Mouse (Mus musculus): Measurements from ENCODE around the gene Card10.

The Card10 gene

DNA sequence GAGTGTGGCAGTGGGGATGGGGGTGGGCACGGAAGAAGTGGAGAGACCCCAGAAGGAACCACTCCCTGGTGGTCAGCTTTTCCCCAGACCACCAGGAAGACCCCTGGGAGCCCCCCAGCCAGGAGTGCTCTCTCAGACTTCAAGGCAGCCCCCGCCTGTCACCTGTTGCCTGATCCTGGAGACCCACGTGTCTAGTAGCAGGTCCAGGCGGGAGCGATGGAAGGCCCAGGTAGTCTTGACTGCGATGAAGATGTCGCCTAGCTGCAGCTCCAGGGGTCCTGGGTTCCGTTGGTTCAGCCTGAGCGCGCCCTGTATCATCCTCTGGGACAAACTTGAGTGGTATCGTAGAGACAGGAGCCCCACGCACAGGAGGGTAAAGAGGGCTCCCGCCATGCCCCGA, 30.0 kb downstream of the Card10 start:
- no peak for DNase-seq (ENCODE audit: low read depth, low spot score)

DNA sequence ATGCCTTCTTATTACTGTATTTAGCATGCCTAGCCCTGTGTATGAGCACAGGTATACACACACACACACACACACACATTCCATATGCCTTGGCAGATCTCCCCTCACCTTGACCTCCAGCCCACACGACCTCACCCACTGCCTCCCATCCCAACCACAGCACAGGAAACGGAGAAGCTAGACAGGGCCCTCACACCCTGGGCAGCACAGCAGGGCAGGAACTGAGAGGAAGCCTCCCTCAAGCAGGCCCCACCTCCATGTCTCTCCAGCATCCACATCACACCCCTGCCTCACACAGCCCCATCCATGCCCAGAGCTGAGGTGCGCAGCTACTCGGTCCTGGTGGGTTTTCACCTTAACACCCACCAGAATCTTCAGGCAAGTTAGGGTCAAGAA, 30.5 kb downstream of the Card10 start:
- DNase-seq (ENCODE audit: low read depth, low spot score): peak; percentile 19

DNA sequence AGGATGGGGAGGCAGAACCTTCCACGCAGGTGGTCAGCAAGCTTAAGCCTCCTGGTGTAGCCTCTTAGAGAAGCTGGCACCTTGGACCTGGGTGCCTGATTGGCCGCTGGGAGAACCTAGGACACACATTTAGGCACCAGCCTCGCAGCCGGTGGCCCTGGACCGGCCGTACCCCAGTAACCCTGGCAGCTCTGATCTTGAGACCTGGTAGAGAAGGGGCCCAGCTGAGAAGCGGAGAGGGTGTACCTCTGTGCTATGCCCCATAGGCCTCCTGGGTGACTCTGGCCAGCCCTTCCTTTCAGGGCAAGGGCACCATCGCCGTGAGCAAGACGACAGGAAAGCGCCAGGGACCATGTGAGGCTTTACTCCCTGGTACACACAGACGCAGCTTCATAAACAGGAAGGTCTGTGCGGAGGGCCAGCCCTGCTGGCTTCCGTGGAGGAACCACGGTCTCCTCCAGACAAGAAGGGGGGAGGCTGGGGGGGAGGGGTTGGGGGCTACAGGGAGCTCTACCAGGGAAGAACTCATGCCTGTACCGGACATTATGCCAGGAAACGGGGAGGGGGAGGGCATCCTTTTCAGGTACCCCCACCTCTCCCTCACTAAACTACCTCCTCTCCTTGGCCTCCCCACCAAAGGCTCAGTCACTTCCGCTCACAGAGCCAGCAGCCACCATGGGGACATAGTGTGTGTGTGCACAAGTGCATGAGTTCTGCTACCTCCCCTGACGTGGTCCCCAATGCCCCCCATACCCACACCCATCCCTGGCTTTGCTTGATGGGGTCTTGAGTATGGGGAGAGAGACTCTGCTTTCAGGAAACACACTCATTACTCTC, 31.1 kb downstream of the Card10 start:
- DNase-seq (ENCODE audit: low read depth, low spot score): no peak

DNA sequence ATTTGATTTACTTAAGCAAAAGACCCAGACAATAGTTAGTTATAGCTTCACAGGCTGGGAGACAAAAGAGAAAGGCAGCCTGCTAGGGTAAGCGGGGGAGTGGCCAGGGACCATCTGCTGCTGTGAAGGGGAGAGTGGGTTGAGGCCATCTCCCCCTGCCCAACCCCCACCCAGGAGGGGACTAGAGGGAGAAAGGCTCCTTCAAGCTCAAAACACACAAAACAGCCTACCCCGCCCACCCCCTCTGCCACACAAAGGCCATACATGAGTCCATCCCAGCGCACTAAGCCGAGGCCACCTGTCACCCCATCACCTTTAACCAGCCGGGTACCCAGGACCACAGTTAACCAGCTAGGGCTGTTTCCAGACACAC, 31.9 kb downstream of the Card10 start:
- peak; percentile 29 for DNase-seq (ENCODE audit: low read depth, low spot score)

DNA sequence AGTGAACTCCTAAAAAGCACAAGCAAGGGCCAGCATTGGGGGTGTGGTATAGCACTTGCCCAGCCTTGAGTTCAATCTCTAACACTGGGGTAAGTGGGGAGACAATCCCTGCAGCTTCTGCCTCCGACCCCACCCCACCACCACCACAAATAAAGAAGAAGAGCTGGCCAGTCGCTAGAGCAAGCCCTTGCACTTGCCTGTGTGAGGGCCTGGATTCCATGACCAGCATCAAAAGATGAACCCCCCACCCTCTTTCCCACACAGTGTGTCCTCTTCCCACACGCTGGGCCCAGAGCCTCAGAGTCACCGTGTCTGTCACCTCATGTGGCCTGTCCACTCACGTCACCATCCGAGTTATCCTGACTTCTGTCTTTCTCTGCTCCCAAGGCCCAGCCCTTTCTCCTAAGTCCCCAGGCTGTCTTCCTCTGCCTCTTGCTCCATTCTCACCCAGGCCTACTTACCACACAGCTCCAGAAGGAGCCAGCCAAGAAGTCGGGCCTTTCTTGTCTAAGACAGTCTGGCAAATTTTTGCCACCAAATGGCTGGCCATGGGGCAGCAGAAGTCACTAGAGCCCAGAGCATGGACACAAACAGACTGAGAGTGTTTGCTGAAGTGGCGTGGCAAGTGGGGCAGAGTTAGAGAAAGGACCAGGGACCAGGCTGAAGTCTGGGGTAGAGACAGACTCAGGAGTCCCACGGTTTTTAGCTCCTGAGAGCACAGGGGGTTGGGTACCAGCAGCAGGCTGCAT, 32.4 kb downstream of the Card10 start:
- no peak for DNase-seq (ENCODE audit: low read depth, low spot score)

DNA sequence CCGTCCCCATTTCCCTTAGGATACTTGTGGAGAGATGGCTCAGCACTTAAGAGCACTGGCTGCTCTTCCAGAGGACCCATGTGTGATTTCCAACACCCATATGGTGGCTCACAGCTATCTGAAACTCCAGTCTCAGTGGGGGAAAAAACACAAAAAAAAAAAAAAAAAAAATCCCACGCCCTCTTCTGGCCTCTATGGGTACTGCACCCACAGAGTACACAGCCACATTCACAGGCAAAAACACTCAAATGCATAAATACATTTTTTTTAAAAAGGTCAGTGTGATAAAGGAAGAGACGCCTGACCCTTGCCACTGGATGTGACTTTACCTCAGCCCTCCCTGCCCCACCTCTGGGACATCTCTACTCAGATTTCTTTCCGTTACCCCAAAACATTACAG, 33.8 kb downstream of the Card10 start:
- no peak for DNase-seq (ENCODE audit: low read depth, low spot score)

DNA sequence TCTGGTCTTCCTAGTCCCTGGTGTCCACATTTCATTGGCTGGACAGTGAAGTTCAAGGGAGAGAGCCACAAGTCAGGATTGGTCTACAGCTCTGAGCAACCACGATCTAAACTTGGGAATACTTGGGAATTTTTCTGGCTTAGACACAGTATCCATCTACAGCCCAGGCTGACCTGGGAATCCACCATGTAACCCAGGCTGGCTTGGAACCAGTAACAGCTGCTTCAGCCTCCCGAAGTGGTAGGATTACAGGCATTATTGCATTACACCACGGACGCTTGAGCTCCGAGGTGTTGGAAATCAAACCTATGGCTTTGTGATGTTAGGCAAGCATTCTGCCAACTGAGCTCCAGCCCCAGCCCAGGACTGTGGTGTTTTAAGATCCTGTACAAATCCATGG, 39.1 kb downstream of the Card10 start:
- no peak for DNase-seq (ENCODE audit: low read depth, low spot score)

DNA sequence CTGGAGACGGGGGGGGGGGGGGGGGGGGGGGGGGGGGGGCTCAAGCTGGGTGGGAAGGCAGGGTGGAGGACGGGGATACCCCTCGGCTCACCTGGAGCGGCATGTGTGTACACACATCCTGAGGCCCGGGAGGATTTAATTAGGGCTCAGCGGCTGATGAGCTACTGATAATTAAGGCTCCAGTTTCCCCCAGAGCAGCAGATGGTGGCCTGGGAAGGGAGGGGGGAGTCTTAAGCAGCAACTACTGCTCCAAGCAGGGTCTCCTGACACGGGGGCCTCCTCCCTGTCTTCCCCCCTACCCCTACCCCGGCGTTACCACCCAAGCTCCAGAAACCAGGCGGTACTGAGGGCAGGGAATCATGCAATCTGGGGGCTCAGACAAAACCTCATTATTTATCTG, 39.6 kb downstream of the Card10 start:
- DNase-seq (ENCODE audit: low read depth, low spot score): no peak

DNA sequence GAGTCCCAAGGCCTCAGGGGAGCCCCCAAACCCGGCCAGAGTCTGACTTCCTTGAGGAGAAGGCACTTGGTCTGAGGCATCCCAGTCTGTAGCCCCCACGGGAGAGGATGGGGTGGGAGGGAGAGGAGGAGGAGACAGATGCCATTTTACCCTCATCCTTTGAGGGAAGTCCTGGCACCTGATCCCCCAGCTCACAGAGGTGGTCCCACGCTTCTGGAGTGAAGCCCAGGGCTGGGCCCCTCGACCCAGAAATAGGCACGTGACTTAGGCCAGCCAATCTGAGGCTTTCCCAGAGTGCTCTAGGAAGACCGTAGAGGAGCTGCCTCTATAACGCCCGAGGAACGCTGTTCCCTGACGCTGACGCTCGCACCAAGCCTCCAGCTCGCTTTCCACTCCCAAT, 41.7 kb downstream of the Card10 start:
- no peak for DNase-seq (ENCODE audit: low read depth, low spot score)

DNA sequence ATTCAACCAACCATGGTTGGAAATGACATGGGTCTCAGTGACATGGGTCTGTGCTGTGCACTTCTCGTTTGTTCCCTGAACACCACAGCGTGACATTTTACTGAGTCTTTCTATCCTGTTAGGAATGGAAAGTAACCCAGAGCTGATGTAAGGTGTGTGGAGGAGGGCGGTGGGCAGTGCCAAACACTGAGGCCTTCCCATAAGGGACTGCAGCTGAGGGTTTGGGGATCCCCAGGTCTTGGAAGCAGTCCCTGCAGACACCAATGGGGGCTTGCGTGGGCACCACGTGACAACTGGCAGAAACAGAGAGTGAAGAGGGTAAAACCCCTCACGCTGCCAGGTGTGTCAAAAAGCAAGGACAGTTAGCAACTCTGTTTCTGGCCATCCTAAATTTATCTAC, 44.7 kb downstream of the Card10 start:
- DNase-seq (ENCODE audit: low read depth, low spot score): no peak

DNA sequence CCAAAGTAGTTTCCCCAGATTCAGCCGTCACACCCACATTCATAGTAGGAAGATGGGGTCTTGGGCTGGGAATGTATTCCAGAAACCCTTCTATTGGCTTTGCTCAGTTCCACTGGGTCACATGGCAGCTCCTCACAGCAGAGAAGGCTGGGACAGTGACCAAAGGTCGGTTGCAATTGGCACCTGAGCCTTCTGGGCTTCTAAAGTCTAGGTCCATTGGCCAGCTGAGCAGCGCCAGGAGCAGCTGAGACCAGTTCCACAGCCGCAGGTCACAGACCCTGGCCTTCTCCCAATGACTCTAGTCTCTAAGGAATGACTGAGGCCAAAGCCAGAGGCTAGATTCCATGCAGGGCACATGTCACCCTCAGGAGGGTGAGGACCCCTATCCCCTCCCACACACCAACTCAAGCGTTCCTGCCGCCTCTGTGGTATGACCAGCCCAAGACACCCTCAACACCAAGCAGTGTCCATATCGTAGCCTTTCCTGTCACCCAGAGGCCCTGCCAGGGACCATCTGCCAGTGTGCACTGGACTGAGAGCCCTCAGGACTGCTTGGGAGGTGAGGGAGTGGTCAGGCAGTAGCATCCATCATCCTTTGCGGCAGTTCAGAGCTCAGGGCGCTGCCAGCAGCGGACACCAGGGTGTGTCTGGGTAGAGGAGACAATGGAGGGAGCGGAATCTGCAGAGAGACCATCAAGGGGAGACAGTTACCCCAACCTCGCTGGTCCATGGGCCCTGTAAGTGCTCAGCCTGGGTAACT, 46.7 kb downstream of the Card10 start:
- no peak for DNase-seq (ENCODE audit: low read depth, low spot score)

DNA sequence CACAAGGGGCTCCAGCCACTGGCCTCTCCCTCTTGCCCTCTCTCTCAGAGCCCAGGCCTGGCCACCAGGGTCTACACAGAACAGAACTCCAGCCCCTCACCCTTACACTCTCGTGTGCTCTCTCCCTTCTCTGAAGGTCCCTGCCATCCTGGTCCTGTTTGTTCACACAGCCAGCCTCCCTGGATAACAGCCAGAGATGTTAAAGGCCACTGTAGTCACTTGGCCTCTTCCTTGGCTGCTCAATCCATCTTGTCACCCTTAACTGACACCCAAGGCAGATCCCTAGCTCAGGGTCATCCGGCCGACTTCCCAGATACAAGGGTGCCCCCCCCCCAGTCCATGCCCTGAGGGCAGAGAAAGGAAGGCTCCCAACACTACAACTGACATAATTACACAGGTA, 47.6 kb downstream of the Card10 start:
- no peak for DNase-seq (ENCODE audit: low read depth, low spot score)

DNA sequence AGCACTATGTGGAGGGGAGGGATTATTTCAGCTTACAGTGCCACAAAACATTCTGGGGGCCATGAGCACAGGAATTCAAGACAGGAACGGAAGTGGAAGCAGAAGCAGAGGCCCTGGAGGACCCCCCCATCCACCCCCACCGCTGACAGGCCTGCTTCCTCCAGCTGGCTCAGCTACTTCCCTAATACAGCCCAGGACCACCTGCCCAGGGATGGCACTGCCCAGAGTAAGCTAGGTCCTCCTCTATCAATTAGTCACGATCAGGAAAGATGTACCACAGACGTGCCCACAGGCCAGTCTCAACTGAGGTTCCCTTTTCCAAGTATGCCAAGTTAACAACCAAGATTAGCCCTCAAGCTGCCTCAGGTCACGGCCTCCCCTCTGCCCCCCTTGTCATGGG, 48.7 kb downstream of the Card10 start:
- DNase-seq (ENCODE audit: low read depth, low spot score): no peak

DNA sequence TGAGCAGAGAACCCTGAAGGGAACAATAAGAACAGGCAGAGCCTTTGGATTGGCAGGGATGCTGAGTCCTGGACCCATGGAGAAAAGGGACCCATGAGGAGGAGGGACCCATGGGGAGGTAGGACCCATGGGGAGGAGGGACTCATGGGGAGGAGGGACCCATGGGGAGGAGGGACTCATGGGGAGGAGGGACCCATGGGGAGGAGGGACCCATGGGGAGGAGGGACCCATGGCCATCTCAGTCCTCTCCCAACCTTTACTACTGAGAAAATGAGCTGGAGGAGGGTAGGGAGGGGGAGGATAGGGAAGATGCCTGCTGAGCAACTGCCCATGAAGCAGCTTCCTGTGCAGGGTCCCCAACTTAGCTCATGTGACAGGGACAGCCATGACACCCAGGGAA, 49.9 kb downstream of the Card10 start:
- peak; percentile 58 for DNase-seq (ENCODE audit: low read depth, low spot score)

DNA sequence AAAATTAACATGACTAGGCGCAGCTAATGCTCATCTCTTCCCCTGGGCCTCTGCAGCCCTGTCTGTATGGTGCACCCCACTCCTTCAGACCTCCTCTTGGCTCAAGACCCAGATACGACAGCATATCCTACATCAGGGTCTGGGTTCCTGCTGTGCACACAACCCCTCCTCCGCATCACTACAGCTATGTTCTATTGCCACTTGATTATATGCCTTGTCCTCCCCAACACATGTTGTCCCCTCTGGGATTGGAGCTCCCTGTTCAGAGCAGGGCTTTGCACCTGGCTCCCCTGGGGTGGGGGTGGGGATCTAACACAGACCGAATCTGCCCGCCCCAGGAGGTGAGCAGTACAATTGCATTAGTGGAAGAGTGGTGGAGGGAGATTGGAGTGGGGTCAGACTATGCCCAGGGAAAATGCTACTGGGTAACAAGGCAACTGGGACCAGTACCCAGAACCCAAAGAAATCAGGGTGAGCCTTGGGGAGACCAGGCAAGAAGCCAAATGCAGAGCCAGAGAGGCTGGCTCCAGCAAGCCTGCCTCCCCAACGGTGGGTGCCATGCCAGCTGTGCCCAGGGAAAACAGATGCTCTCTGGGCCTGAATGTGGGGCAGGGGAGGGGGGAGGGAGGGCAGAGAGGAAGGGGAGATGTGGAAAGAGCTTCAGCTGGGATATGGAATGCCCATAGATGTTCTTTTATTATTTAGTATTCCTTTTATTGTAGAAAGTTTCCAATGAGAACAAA, 52.1 kb downstream of the Card10 start:
- DNase-seq (ENCODE audit: low read depth, low spot score): no peak

DNA sequence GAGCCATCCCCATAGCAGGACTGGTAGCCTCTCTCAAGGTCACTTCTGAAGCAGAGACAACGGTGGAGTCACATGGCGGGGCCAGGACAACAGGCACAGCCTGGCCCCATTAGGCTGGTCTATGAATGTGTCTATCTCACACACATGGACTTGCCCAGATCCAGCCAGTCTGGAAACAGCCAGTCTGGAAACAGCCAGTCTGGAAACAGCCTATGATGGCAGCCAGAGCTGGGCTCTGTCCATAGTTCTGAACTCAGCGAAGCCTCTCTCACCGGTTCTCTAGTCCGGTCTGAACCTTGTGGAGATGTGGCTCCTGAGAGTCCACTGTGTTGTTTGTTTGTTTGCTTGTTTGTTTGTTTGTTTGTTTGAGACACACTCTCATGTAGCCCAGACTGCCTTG, 53.0 kb downstream of the Card10 start:
- DNase-seq (ENCODE audit: low read depth, low spot score): peak; percentile 80

DNA sequence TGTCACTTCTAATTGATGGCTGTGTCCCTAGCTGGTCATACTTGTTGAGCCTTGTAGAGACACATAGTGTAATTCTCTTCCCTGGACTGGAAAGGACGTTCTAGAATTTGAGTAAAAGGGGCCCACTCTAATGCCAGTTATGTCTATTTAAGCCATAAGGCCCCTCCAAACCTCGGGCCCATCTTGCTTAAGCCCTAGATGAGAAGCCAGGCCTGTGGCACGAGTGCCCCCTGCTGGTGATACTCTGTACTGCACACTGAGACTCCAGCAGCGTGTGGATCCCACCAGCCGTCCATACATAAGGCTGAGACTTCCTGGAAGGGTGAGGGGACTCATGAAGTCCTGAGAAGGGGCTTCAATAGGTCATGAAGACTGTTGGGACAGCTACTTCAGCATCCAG, 58.6 kb downstream of the Card10 start:
- no peak for DNase-seq (ENCODE audit: low read depth, low spot score)

DNA sequence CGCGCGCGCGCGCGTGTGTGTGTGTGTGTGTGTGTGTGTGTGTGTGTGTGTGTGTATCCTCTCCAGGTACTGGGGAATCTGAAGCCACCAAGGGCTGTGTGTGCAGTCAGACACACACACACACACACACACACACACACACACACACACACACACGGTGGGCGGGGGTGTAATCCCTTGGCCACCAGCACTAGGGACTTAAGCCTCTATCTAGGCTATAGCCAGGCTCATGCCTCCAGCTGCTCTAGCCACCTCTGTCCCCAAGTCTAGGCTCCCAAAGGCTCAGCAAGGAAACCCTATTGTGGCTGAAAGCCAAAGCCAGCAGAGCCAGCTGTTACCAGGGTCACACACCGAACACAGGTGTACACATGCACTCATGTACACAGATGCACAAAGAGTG, 60.0 kb downstream of the Card10 start:
- no peak for DNase-seq (ENCODE audit: low read depth, low spot score)

DNA sequence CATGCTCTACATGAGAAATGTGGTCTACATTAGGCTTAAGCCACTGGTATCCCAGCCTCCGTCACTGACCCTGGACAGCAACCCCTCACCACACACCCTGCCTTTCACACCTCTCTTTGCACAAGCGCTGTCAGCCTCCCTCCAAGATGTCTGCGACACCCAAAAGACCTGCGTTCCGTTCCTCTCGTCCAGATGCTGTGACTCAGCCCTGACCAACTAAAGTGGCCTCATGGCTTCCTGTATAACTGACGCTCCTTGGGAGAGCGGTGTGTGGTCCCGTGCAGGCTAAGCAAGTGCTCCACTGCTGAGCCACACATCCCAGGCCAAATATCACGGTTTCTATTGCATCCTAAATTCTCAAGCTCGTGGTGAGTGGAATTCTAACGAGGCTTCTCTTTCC, 62.2 kb downstream of the Card10 start:
- DNase-seq (ENCODE audit: low read depth, low spot score): no peak

DNA sequence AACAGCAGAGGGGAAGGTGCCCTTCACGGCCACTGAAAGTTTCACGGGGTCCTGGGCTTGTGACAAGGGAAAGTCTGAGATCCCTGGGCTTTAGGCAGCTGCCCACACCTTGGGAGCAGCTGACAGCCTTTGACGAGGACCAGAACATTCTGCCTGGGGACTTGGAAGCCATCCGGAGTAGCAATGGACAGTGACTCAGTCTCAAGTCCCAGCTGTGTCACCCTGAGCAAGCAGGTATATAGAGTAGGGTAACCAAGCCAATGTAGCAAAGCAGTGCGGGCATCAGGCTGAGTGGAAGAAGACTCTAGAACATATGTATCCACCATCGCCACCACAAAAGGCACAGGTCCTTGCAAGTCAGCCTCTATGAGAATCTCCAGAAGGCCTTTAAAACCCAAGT, 65.7 kb downstream of the Card10 start:
- no peak for DNase-seq (ENCODE audit: low read depth, low spot score)

DNA sequence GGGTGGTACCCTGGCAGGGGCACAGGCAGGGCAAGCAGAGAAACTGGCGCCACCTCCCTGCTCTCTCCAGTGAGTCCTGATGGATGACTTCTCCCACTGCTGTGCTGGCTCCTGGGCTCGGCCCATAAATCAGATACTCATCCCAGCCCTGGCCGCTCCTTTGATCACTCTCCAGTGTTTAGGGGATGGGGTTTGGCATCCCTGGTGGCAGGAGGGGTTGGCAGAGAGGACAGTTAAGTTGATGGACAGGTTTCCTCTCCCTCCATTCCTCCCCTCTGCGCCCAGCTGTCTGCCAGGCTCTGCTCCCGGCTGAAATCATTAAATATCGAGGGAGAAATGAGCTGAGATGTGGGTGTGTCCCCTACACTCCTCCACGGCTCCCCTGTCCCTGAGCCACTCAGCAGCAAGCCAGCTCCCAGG, 66.2 kb downstream of the Card10 start:
- DNase-seq (ENCODE audit: low read depth, low spot score): no peak

DNA sequence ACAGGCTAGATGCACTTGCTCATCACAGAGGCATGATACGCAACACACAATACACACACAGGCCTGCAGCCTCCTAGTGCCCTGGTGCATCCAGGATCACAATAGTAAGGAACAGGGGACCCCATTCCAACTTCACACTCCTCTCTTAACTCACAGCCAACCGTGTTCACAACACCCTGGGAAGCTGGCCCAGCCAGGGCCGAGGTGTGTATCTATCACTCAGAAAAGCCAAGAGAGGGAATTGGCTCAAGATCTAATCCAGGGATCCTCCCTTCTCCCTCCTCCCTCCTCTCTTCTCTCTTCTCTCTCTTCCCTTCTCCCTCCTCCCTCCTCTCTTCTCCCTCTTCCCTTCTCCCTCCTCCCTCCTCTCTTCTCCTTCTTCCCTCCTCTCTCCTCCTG, 66.7 kb downstream of the Card10 start:
- no peak for DNase-seq (ENCODE audit: low read depth, low spot score)
